Mouse (Mus musculus) embryonic facial prominence, embryonic 12.5 days (tissue): ENCODE measurements at regions not wholly inside any gene's neighbourhood (a gene's known extent, or its start where the extent isn't known, plus 50 kb on each side); places are given as distances from the start of the nearest gene placed in this dataset.
A peak's percentile ranks its signal among the peaks of the same experiment; 100 is the strongest.

ENCODE experiments used
- ATAC-seq: fragments of 200-750 bp; cut with Nextera tagmentation; 2 replicates; pipeline ENCODE4 v1.8.0; 2017; ENCODE audit not compliant: insufficient number of reproducible peaks, insufficient read depth, low FRiP score, low TSS enrichment
- H3K27ac ChIP-seq: fragments of 300-500 bp; sonication (generic); 2 replicates; pipeline ENCODE4 v1.5.1; 2016; ENCODE audit warnings: mild to moderate bottlenecking
- H3K27me3 ChIP-seq: fragments of 300-500 bp; sonication (generic); 2 replicates; pipeline ENCODE4 v1.6.1; 2016; ENCODE audit warnings: mild to moderate bottlenecking, moderate library complexity
- H3K36me3 ChIP-seq: fragments of 300-500 bp; sonication (generic); 2 replicates; pipeline ENCODE4 v1.6.1; 2016; ENCODE audit warnings: mild to moderate bottlenecking
- H3K4me1 ChIP-seq: fragments of 300-500 bp; sonication (generic); 2 replicates; pipeline ENCODE4 v1.6.1; 2016
- H3K4me2 ChIP-seq: fragments of 300-500 bp; sonication (generic); replicated peaks from 2 replicates; pipeline ENCODE4 v1.6.1; 2016; ENCODE audit warnings: mild to moderate bottlenecking, moderate library complexity
- H3K4me3 ChIP-seq: fragments of 300-500 bp; sonication (generic); 2 replicates; pipeline ENCODE4 v1.5.1; 2016; ENCODE audit warnings: mild to moderate bottlenecking
- H3K9ac ChIP-seq: fragments of 300-500 bp; sonication (generic); 2 replicates; pipeline ENCODE4 v1.6.1; 2016; ENCODE audit warnings: mild to moderate bottlenecking, moderate library complexity
- H3K9me3 ChIP-seq: fragments of 300-500 bp; sonication (generic); 2 replicates; pipeline ENCODE4 v1.6.1; 2016; ENCODE audit warnings: mild to moderate bottlenecking, moderate library complexity
- WGBS: fragments of 180-500 bp; shearing (Covaris S2); methylation state at CpG from one replicate; pipeline ENCODE4 v1.1.7; 2016; 5-methylcytosine and 5-hydroxymethylcytosine counted together

DNA sequence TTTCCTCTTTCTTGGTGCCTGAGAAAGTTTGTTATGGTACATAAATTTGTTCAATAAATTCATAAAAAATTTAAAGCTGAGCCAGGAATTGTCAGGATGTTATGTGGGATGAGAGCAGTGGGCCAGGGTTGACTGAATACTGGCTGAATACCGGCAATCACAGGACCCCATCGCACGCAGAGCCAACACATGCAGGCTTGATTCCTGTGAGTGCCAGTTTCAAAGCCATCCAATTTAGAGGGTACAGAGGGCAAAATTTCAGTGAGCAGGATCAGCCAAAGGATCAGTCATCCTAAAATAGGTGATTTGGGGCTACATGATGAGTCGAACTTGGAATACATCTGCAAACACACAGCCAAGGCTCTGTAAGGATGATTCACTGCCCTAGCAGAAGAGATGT is 583.6 kb upstream of the Nectin3 start:
- Histone ChIP-seq H3K4me3 (no peak overlapping the region), H3K27ac (no peak overlapping the region), H3K9me3 (no peaks in the 10 kb centered on the region), H3K27me3 (no peaks in the 10 kb centered on the region), H3K9ac (no peak overlapping the region), H3K36me3 (no peaks in the 10 kb centered on the region), H3K4me2 (no peak overlapping the region), H3K4me1 (no peaks in the 10 kb centered on the region)
- no peak for ATAC-seq
- 86% methylated on average over 4 of the region's 4 CpGs for WGBS

DNA sequence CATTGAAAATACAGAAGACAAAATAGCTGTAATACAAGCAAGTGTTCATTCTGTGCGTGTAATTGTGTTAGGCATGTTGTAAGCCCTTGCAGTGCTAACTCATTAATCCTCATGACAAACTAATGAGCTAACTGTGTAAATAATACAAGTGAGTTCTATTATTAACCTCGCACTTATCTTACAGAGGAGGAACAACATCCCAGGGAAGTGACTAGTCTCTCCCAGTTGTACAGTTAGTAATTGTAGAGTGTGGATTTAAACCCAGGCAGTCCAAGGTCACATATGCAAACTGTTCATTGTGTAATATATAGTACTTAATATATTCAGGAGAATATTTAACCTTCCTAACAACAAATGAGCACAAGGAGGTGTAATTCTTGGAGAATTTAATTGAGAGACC is 582.0 kb upstream of the Nectin3 start:
- no peaks in the 10 kb centered on the region for H3K36me3 ChIP-seq
- H3K27me3 ChIP-seq, result no peaks in the 10 kb centered on the region

DNA sequence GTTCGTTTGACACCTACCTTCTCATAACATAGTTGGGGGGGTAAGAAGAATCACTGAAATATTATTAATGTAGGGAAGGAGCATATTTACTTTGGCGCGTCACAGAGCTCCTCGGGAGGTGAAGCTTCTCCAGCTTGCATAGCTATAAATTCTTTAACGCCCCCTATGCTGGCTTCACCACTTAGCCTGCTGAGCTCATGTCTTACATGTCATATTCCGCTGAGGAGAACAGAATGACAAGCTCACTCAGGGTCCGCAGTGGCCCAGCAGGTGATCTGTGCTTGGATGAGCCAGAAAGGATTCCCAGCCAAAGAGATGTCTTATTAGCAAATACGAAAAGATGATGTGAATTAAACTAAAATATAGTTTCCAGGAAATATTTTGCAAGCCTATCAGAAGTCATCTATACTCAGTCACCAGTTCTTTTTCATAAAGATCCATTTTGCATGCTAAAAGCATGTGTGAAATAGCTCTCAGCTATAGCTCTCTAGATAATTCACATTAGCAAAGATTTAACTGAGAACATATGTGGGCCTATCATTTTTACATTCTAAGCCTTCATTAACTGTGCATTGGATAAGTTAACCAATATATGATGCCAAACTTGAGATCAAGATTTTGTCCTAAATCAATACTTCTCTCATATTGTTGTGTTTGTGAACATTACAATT is 561.1 kb upstream of the Nectin3 start:
- Histone ChIP-seq H3K9ac (no peak overlapping the region), H3K27ac (no peak overlapping the region), H3K4me1 (no peaks in the 10 kb centered on the region), H3K36me3 (no peaks in the 10 kb centered on the region), H3K27me3 (no peaks in the 10 kb centered on the region), H3K4me3 (no peak overlapping the region), H3K4me2 (no peak overlapping the region), H3K9me3 (no peaks in the 10 kb centered on the region)
- WGBS, result 80% methylated on average over 8 of the region's 8 CpGs
- no peak for ATAC-seq

More for the DNA sequence above, 582.0 kb upstream of the Nectin3 start:
- no peaks in the 10 kb centered on the region for H3K9me3 ChIP-seq
- no peak overlapping the region for H3K4me3 ChIP-seq
- H3K4me2 ChIP-seq, result no peak overlapping the region
- H3K27ac ChIP-seq, result no peak overlapping the region
- no peaks in the 10 kb centered on the region for H3K4me1 ChIP-seq
- no peak for ATAC-seq
- H3K9ac ChIP-seq, result no peak overlapping the region
- WGBS, result 85% methylated on average over 2 of the region's 2 CpGs

DNA sequence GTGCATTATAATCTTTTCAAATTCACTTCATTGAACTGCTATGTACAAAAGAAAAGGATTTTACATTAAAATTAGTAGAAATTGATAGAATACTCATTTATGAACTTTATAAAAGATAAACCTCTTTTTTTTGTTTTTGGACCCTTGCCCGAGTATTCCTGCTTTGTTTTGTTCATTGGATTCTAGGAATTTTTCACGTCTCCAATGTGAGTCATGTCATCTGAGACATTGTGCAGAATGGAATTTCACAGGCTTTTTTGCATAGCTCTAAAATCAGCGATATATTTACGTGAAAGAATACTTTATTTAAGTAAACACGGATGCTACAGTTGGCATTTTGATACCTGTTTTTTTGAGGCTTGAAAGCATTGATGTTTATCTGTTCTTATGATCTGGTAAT is 560.5 kb upstream of the Nectin3 start:
- no peak overlapping the region for H3K4me3 ChIP-seq
- no peaks in the 10 kb centered on the region for H3K9me3 ChIP-seq
- no peak overlapping the region for H3K4me2 ChIP-seq
- no peaks in the 10 kb centered on the region for H3K27me3 ChIP-seq
- H3K27ac ChIP-seq, result no peak overlapping the region
- no peaks in the 10 kb centered on the region for H3K36me3 ChIP-seq
- H3K9ac ChIP-seq, result no peak overlapping the region
- 80% methylated on average over 5 of the region's 5 CpGs for WGBS
- ATAC-seq, result no peak
- no peaks in the 10 kb centered on the region for H3K4me1 ChIP-seq

DNA sequence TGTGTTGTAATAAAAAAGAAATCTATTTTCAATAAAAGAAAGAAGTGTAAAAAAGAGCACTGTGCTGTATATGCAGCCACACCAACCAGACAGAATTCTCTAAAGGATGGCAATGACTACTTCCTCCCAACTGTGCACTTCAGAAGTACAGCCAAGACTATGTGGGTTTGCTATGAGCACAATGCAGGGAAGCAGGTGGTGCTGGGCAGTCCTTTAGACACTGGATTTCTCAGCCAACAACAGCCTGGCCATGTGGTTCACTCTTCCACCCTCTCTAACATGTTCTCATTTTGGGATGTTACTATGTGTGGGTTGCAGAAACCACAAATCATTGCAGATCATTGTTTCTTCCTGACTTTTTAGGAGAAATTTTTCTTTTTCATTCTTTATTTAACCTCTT is 527.6 kb upstream of the Nectin3 start:
- ATAC-seq, result no peak

DNA sequence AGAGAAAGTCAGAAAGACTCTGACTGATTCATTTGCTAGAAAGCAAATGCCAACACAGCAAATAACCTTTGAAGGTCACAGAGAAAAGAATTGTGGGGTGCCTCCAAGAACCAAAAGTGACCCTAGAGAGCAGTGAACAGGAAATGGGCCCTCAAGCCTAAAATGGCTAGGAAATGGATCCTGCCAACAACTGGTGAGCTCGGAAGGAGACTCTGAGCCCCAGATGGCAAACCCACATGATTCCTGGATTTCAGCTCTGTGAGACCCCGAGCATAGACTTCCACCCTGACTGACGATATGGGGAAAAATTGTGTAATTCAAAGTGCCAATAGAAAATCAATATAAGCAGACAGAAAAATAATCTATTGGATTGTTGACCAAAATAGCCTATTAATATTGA is 519.2 kb upstream of the Nectin3 start:
- H3K27ac ChIP-seq, result no peak overlapping the region
- no peak overlapping the region for H3K9ac ChIP-seq
- no peaks in the 10 kb centered on the region for H3K9me3 ChIP-seq
- no peak for ATAC-seq
- WGBS, result 57% methylated on average over 3 of the region's 3 CpGs
- no peaks in the 10 kb centered on the region for H3K4me1 ChIP-seq
- no peaks in the 10 kb centered on the region for H3K36me3 ChIP-seq
- no peaks in the 10 kb centered on the region for H3K27me3 ChIP-seq
- no peak overlapping the region for H3K4me2 ChIP-seq
- H3K4me3 ChIP-seq, result no peak overlapping the region

More for the DNA sequence above, 527.6 kb upstream of the Nectin3 start:
- H3K36me3 ChIP-seq, result no peaks in the 10 kb centered on the region
- no peaks in the 10 kb centered on the region for H3K4me1 ChIP-seq
- H3K4me2 ChIP-seq, result no peak overlapping the region
- no peak overlapping the region for H3K27ac ChIP-seq
- H3K9ac ChIP-seq, result no peak overlapping the region
- H3K4me3 ChIP-seq, result no peak overlapping the region
- H3K9me3 ChIP-seq, result no peaks in the 10 kb centered on the region
- no peaks in the 10 kb centered on the region for H3K27me3 ChIP-seq

DNA sequence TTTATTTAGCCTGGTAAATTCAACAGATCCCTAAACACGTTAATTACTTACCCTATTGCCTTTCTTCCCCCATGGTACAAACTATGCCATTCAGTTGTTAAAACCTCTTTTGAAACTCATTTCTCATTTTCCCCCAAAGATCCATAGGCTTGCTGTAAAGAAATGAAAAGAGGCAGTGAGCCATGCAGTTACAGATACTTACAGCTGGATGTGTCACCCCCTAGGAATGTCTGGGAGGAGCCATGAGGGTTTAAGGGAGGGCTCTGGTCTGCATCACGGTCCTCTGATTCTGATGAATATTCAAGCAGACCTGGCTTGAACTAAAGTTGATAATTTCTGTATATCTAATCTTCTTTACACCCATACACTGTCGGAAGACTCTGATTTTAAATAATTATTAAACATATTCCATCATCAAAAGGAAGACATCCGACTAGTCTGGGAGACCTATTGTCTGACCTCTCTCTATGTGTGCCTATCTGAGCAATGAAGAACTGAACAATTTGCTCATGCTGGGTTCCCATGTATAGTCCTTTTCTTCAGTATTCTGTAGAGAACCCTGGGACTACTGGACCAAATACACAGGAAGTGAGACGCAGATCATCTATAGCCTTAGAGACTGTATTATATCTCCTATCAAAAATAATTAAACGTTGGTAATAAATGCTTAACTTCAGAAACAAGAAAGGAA is 484.7 kb upstream of the Nectin3 start:
- ATAC-seq, result no peak; the same call in 1 of the 2 replicates
- H3K9ac ChIP-seq, result no peak overlapping the region
- no peak overlapping the region for H3K4me3 ChIP-seq
- no peaks in the 10 kb centered on the region for H3K36me3 ChIP-seq
- no peak overlapping the region for H3K27ac ChIP-seq
- H3K9me3 ChIP-seq, result no peaks in the 10 kb centered on the region
- H3K4me2 ChIP-seq, result no peak overlapping the region
- WGBS, result 70% methylated on average over 6 of the region's 6 CpGs
- no peaks in the 10 kb centered on the region for H3K27me3 ChIP-seq
- H3K4me1 ChIP-seq, result no peaks in the 10 kb centered on the region

DNA sequence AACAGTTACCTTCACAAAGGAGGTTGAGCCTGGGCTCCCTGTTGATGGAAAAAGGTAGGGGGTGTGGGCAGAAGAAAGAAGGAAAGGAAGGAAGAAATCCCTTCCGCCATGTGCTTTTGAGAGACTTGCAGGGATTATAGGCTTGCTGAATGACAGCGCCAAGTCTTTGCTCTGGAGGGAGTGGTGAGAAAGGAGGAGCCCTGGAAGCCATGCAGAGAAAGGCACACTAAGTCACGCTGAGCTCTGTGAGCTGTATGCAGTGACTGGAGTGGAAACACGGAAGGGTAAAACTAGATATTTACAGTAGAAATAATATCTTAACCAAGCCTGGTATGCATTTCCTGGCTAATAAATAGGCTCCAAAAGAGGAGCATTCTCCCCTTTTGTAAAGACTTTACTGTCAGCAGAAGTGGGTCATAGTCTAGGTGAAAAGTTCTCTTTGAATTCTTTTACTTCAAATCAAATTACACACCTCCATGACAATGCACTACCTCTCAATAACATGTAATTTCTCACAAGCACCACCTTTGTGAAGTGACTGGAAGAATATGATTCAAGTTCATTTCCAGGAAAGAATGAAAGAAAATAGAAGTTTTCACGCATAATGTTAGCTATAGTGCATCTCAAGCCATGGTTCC is 484.1 kb upstream of the Nectin3 start:
- Histone ChIP-seq H3K9me3 (no peaks in the 10 kb centered on the region), H3K4me3 (no peak overlapping the region), H3K4me2 (no peak overlapping the region), H3K27ac (no peak overlapping the region), H3K36me3 (no peaks in the 10 kb centered on the region), H3K4me1 (no peaks in the 10 kb centered on the region), H3K27me3 (no peaks in the 10 kb centered on the region), H3K9ac (no peak overlapping the region)
- ATAC-seq, result 0 out of 2 replicates have a peak, but pooled peaks have one; percentile 52
- 66% methylated on average over 5 of the region's 5 CpGs for WGBS

DNA sequence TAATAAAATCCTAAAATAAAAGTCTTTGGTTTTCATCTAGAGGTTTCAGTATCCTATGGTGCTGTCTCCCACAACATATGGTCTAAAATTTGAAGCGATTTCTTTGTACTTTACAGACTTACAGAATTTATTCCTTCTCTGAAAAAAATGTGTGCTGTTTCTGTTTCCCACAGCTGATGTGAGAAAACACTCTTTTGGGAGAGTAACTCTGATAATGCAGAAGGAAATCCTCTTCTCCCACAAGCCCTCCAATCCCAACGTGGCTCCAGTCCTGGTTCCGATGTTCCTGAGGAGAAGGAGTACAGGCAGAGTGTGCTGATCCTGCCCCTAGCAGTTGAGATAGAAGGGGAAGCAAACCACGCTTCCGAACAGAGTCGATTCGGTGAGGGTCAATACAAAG is 467.4 kb upstream of the Nectin3 start:
- Histone ChIP-seq H3K27me3 (no peaks in the 10 kb centered on the region), H3K27ac (no peak overlapping the region), H3K9me3 (no peaks in the 10 kb centered on the region), H3K4me3 (no peak overlapping the region), H3K4me1 (no peaks in the 10 kb centered on the region), H3K36me3 (no peaks in the 10 kb centered on the region), H3K4me2 (no peak overlapping the region), H3K9ac (no peak overlapping the region)
- ATAC-seq, result no peak
- 87% methylated on average over 7 of the region's 7 CpGs for WGBS

DNA sequence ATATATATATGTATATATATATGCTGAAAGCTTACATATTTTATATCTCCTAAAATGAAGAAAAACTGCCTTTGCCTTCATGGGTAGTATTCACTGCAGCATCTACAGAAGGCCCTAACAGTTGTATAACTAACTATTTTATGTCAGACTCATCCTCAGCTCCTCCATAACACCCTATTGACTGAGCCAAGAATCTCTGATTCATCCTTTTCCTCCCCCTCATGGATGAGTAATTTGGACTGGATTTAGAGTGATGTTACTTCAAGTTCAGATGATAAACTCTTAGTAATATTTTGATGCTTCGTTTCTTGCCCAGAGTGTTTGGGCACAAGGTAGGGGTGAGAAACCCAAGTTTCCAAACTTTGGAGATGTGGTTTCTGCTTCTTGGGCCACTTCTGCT is 458.7 kb upstream of the Nectin3 start:
- Histone ChIP-seq H3K4me1 (no peaks in the 10 kb centered on the region), H3K9me3 (no peaks in the 10 kb centered on the region), H3K9ac (no peak overlapping the region), H3K4me3 (no peak overlapping the region), H3K27me3 (no peaks in the 10 kb centered on the region), H3K36me3 (no peaks in the 10 kb centered on the region), H3K27ac (no peak overlapping the region), H3K4me2 (no peak overlapping the region)
- WGBS, result 93% methylated on average over 1 of the region's 1 CpGs
- no peak for ATAC-seq

DNA sequence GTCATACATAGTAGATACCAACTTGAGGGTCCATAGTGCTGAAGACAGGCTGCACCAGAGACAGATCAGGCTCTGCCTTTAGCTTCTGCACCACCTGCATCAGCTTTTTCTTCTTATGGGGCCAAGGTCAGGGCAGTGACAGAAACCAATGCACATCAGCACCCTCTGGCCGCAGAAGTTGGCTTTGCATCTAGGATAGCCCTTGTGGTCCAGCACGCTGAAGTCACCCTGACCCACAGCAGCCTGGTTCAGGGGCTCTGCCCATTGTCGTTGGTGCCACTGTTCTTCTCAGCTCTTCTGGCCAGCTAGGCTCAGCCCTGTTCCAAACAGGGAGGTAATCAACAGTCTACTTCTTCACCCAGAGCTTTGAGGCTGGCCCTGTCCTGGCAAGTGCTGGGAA is 427.7 kb upstream of the Nectin3 start:
- Histone ChIP-seq H3K36me3 (no peaks in the 10 kb centered on the region), H3K27ac (no peak overlapping the region), H3K4me1 (no peaks in the 10 kb centered on the region), H3K9ac (no peak overlapping the region), H3K9me3 (no peaks in the 10 kb centered on the region), H3K27me3 (no peaks in the 10 kb centered on the region), H3K4me3 (no peak overlapping the region), H3K4me2 (no peak overlapping the region)
- WGBS, result 72% methylated on average over 3 of the region's 3 CpGs
- ATAC-seq, result no peak

DNA sequence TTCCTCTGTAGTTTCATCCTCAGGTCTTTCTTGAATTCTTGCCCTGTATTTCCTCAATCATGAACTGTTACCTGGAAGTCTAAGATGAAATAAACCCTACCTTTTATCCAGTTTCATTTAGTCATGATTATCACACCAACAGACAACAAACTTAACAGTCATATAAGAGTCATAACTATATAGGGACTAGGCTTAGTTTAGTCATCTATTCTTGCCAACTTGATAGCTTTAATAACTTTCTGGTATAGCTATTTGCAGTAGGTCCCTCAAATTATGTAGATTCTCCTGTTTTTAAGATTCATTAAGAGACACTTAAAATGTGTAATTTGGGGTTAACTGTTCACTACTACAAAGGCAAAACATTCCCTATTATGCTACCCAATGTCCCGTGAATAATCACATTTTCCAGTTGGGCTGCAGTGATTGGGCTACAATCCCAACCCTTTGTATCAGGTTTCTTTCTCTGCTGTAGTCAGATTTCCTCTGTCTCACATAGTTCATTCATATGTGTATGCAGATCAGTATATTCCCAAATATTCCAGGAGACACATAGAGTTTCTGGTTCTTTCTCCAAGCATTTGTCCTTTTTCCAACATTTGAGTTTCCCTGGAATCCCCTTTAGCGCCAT is 396.4 kb upstream of the Nectin3 start:
- 53% methylated on average over 2 of the region's 2 CpGs for WGBS
- H3K9ac ChIP-seq, result no peak overlapping the region

More for the DNA sequence above, 396.4 kb upstream of the Nectin3 start:
- Histone ChIP-seq H3K36me3 (no peaks in the 10 kb centered on the region), H3K4me2 (no peak overlapping the region), H3K4me1 (no peaks in the 10 kb centered on the region), H3K4me3 (no peak overlapping the region), H3K27ac (no peak overlapping the region), H3K9me3 (no peaks in the 10 kb centered on the region), H3K27me3 (no peaks in the 10 kb centered on the region)
- no peak for ATAC-seq
